Mouse (Mus musculus) forebrain, embryonic 11.5 days (tissue): ENCODE results near the gene Gm9837. TPM values are rescaled to one million over a fixed set of nuclear protein-coding genes. Genes with fewer than 3 reads are reported as not detected.

Source experiments
- ATAC-seq: fragments of 200-750 bp; cut with Nextera tagmentation; replicated peaks from 2 replicates; pipeline ENCODE4 v1.8.0; 2017; ENCODE audit warnings: moderate TSS enrichment; ENCODE audit not compliant: low FRiP score
- DNase-seq: peaks from one replicate; pipeline ENCODE4 v3.0.0-alpha.2; 2017; ENCODE audit warnings: low spot score
- H3K27ac ChIP-seq: fragments of 300-500 bp; sonication (generic); 2 replicates; pipeline ENCODE4 v1.5.1; 2014; ENCODE audit warnings: low read depth, low read length
- H3K27me3 ChIP-seq: fragments of 300-500 bp; sonication (generic); 2 replicates; pipeline ENCODE4 v1.6.1; 2014; ENCODE audit warnings: mild to moderate bottlenecking, low read length, mixed read lengths; ENCODE audit not compliant: control insufficient read depth, insufficient read depth
- H3K36me3 ChIP-seq: fragments of 300-500 bp; sonication (generic); 2 replicates; pipeline ENCODE4 v1.6.1; 2014; ENCODE audit warnings: mild to moderate bottlenecking, low read length, moderate library complexity, mixed read lengths; ENCODE audit not compliant: control insufficient read depth, insufficient read depth
- H3K4me1 ChIP-seq: fragments of 300-500 bp; sonication (generic); replicated peaks from 2 replicates; pipeline ENCODE4 v1.6.1; 2014; ENCODE audit warnings: low read length, mixed read lengths; ENCODE audit not compliant: control insufficient read depth, insufficient read depth
- H3K4me2 ChIP-seq: fragments of 300-500 bp; sonication (generic); 2 replicates; pipeline ENCODE4 v1.6.1; 2014; ENCODE audit warnings: low read depth, mild to moderate bottlenecking, low read length, moderate library complexity, mixed read lengths; ENCODE audit not compliant: severe bottlenecking
- H3K4me3 ChIP-seq: fragments of 300-500 bp; sonication (generic); 2 replicates; pipeline ENCODE4 v1.5.1; 2014; ENCODE audit warnings: low read depth, low read length
- H3K9ac ChIP-seq: fragments of 300-500 bp; sonication (generic); 2 replicates; pipeline ENCODE4 v1.6.1; 2014; ENCODE audit warnings: low read length
- H3K9me3 ChIP-seq: fragments of 300-500 bp; sonication (generic); 2 replicates; pipeline ENCODE4 v1.6.1; 2016; ENCODE audit warnings: low read length, mixed read lengths; ENCODE audit not compliant: control insufficient read depth
- WGBS: fragments of 180-500 bp; shearing (Covaris S2); extraction: QIAGEN DNeasy Blood & Tissue Kit; methylation state at CpG from one replicate; pipeline ENCODE4 v1.1.7; 2014; 5-methylcytosine and 5-hydroxymethylcytosine counted together
- polyA plus RNA-seq: library from polyadenylated mRNA; unstranded; fragments of >200 nt; fragmentation: Nextera tagmentation; extraction: Ambion mirVana; gene quantifications from 2 replicates; pipeline ENCODE4 v1.2.1, GENCODE M21; 2014

The Gm9837 gene
- polyA plus RNA-seq, 1 experiment from 2014 or later = not detected

- H3K27me3 ChIP-seq = peaks cover 15% of the 10 kb centered on the region; the same call in 1 of the 2 replicates
- no peaks in the 10 kb centered on the region for H3K9me3 ChIP-seq
- no peak for DNase-seq
- H3K4me2 ChIP-seq = no peak overlapping the region
- no peak for ATAC-seq
- 90% methylated on average over 5 of the region's 5 CpGs for WGBS
- H3K4me1 ChIP-seq = peaks cover 3% of the 10 kb centered on the region; the same call in 1 of the 2 replicates
- no peaks in the 10 kb centered on the region for H3K36me3 ChIP-seq
- H3K4me3 ChIP-seq = no peak overlapping the region
- H3K9ac ChIP-seq = no peak overlapping the region
- H3K27ac ChIP-seq = no peak overlapping the region
Measured at GRCm38 (mm10) chr11:53453031-53453430, 17.2 kb downstream of the Gm9837 start.

DNA sequence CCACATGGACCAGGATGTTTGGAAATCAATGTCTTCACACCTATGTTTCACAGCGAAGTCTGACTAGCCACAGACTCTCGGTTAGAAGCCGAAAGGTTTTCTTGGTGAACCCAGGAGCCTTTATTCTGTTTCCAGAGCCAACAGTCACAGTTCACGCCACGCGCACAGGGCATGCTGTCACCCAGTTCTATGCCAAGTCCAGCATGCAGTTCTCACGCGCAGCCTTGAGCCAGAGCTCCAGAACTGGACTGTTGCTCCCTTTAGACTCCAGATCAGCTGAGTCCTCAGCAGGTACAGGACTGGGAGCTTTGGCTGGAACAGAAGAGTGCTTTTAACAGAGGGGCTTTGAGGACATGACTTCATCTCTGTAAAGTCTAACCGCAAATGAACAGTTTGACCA is 17.9 kb downstream of the Gm9837 start:
- no peak overlapping the region for H3K4me2 ChIP-seq
- H3K27me3 ChIP-seq = peaks cover 9% of the 10 kb centered on the region; the same call in 1 of the 2 replicates
- H3K9ac ChIP-seq = no peak overlapping the region
- no peaks in the 10 kb centered on the region for H3K9me3 ChIP-seq
- WGBS = 92% methylated on average over 9 of the region's 9 CpGs
- DNase-seq = no peak
- no peak for ATAC-seq
- H3K27ac ChIP-seq = no peak overlapping the region
- peaks cover 1% of the 10 kb centered on the region; the same call in 1 of the 2 replicates for H3K4me1 ChIP-seq
- H3K4me3 ChIP-seq = no peak overlapping the region
- no peaks in the 10 kb centered on the region for H3K36me3 ChIP-seq

GRCm38 (mm10) chr11:53451361-53451760 is 18.9 kb downstream of the Gm9837 start:
- Histone ChIP-seq H3K27me3 (0 out of 2 replicates have a peak, but pooled peaks cover under 1% of the 10 kb centered on the region), H3K9ac (no peak overlapping the region), H3K9me3 (no peaks in the 10 kb centered on the region), H3K4me2 (no peak overlapping the region), H3K4me1 (no peaks in the 10 kb centered on the region), H3K27ac (no peak overlapping the region), H3K36me3 (no peaks in the 10 kb centered on the region), H3K4me3 (no peak overlapping the region)
- DNase-seq (no peak), ATAC-seq (no peak)
- 66% methylated on average over 2 of the region's 2 CpGs for WGBS

- 75% methylated on average over 15 of the region's 15 CpGs for WGBS
- Histone ChIP-seq H3K9me3 (no peaks in the 10 kb centered on the region), H3K27ac (no peak overlapping the region), H3K36me3 (no peaks in the 10 kb centered on the region), H3K9ac (no peak overlapping the region), H3K4me2 (no peak overlapping the region), H3K4me3 (no peak overlapping the region), H3K4me1 (no peaks in the 10 kb centered on the region), H3K27me3 (no peaks in the 10 kb centered on the region)
- DNase-seq (no peak), ATAC-seq (no peak)
Measured at GRCm38 (mm10) chr11:53450070-53450705, 20.1 kb downstream of the Gm9837 start.

DNA sequence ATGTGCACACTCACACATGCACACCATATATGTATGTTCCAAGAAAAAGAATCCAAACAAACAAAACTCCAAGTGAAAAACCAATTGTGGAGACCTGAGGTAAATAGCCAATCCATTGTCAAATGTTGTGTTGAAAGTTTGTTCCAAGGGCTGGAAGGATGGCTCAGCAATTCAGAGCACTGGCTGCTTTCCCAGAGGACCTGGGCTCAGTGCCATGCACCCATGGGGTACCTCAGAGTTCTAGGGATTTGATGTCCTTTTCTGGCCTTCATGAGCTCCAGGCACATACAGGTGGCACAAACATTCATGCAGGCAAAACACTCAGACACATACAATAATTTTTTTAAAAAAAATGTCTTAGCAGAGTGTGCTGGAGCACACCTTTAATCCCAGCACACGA is 21.8 kb downstream of the Gm9837 start:
- WGBS = 88% methylated on average over 1 of the region's 1 CpGs
- ATAC-seq (no peak), DNase-seq (no peak)
- no peak overlapping the region for H3K27ac ChIP-seq
- no peak overlapping the region for H3K4me2 ChIP-seq
- no peaks in the 10 kb centered on the region for H3K9me3 ChIP-seq
- H3K9ac ChIP-seq = no peak overlapping the region
- H3K36me3 ChIP-seq = no peaks in the 10 kb centered on the region
- no peaks in the 10 kb centered on the region for H3K4me1 ChIP-seq
- H3K27me3 ChIP-seq = no peaks in the 10 kb centered on the region
- no peak overlapping the region for H3K4me3 ChIP-seq

DNA sequence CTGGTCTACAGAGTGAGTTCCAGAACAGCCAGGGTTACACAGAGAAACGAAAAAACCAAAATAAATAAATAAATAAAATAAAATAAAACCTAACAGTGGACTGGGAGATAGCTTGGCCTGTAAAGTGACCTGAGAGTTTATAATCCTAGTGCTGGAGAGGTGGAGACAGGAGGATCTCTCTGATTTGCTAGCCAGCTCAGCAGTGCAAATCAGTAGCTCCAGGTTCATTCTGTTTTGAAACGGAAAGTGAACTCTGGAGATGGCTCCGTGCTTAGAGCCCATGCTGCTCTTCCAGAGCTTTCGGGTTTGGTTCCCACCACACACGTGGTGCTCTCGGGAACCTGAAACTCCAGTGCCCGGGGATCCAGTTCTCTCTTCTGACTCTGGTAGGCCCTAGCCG is 22.3 kb downstream of the Gm9837 start:
- WGBS = 89% methylated on average over 8 of the region's 8 CpGs
- H3K4me2 ChIP-seq = no peak overlapping the region
- no peak overlapping the region for H3K27ac ChIP-seq
- no peak overlapping the region for H3K9ac ChIP-seq
- no peaks in the 10 kb centered on the region for H3K36me3 ChIP-seq
- no peaks in the 10 kb centered on the region for H3K9me3 ChIP-seq
- no peaks in the 10 kb centered on the region for H3K27me3 ChIP-seq
- H3K4me1 ChIP-seq = no peaks in the 10 kb centered on the region
- no peak overlapping the region for H3K4me3 ChIP-seq
- no peak for ATAC-seq
- DNase-seq = no peak

DNA sequence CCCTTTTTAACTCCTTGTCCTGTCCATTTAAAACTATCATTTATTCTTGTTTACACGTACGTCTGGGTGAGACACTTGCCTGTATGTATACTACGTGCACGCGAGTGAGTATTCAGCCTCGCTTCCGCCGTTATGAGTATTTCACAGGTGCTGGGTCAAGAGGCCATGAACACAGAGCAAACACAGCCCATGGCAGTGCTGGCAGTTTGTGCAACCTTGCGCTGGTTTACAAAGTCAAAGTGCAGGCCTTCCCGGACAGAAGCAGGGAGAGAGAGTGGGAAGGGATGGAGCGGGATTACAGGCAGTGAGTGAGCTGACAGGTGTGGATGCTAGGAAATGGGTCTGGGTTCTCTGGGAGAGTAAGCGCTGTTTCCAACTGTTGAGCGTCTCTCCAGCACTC is 24.1 kb downstream of the Gm9837 start:
- no peak for ATAC-seq
- 87% methylated on average over 13 of the region's 13 CpGs for WGBS
- H3K27me3 ChIP-seq = no peaks in the 10 kb centered on the region

GRCm38 (mm10) chr11:53445562-53445961 is 24.7 kb downstream of the Gm9837 start:
- no peak for ATAC-seq
- Histone ChIP-seq H3K4me1 (no peaks in the 10 kb centered on the region), H3K9me3 (no peaks in the 10 kb centered on the region), H3K4me3 (no peak overlapping the region), H3K4me2 (no peak overlapping the region), H3K27me3 (no peaks in the 10 kb centered on the region), H3K36me3 (no peaks in the 10 kb centered on the region), H3K27ac (no peak overlapping the region), H3K9ac (no peak overlapping the region)
- DNase-seq = no peak
- 62% methylated on average over 13 of the region's 13 CpGs for WGBS

More for the DNA sequence above, 24.1 kb downstream of the Gm9837 start:
- Histone ChIP-seq H3K4me1 (no peaks in the 10 kb centered on the region), H3K9me3 (no peaks in the 10 kb centered on the region), H3K4me3 (no peak overlapping the region), H3K4me2 (no peak overlapping the region), H3K36me3 (no peaks in the 10 kb centered on the region), H3K27ac (no peak overlapping the region), H3K9ac (no peak overlapping the region)
- DNase-seq = no peak

DNA sequence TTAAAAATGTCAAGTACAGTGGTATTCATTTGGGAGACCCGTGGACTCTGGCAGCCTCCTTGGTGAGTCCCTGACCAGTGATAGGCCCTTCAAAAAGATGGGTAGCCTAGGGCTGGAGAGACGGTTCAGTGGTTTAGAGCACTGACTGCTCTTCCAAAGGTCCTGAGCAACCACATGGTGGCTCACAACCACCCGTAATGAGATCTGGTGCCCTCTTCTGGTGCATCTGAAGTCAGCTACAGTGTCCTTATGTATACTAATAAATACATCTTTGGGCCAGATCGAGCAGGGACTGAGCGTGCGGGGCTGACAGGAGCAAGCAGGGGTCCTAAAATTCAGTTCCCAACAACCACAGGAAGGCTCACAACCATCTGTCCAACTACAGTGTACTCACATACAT is 26.4 kb downstream of the Gm9837 start:
- Histone ChIP-seq H3K4me3 (no peak overlapping the region), H3K27me3 (no peaks in the 10 kb centered on the region), H3K36me3 (no peaks in the 10 kb centered on the region), H3K9me3 (no peaks in the 10 kb centered on the region), H3K9ac (no peak overlapping the region), H3K27ac (no peak overlapping the region), H3K4me1 (no peaks in the 10 kb centered on the region), H3K4me2 (no peak overlapping the region)
- 41% methylated on average over 6 of the region's 6 CpGs for WGBS
- DNase-seq = no peak
- ATAC-seq = no peak
